Mouse (Mus musculus) lung, postnatal 0 days (tissue): ENCODE data around the gene En2.

Experiments used
- CTCF ChIP-seq: IDR thresholded peaks from 2 replicates; pipeline ENCODE4 v1.5.1; 2016; ENCODE audit warnings: antibody characterized with exemption, mild to moderate bottlenecking
- EP300 ChIP-seq: IDR thresholded peaks from 2 replicates; pipeline ENCODE4 v1.6.1; 2016; ENCODE audit warnings: antibody characterized with exemption, mild to moderate bottlenecking, control low read depth

DNA sequence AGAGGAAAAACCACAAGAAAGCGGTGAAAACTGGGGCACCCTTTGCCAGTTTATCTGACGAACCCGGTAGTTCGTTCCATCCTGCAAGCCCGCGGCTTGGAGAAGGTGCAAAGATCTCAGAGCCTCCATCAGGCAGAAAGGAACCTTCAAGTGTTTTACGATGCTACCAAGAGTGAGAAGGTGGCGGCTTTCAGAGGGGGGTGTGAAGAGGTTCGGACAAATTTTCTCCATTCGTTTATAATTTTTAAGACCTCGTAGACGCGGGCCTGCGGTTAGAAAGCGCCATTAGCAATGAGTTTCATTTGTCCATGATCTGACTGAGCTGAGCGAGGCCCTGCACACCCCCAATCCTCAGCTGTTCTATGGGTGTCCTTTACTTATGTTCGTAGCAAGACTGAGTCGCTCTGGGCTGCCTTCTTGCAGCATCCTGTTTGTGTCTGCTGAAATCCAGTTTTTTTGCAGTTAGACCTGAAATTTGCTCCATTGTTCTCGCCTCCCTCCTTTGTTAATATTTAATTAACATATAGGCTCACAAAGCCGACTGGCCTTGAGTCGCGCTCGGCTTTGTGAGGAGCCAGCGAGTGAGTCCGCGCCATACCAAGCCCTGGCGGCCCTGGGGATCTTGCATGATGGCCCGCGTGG, 2.2 kb downstream of the En2 start:
- TF ChIP-seq EP300 (no peak), CTCF (no peak)
